Mouse (Mus musculus) left cerebral cortex, adult 18-20 months (tissue): ENCODE results near the gene Pgbd5. TPM values are rescaled to one million over a fixed set of nuclear protein-coding genes. Genes with fewer than 3 reads are reported as not detected.

Experiments used
- DNase-seq, 2 experiments: peaks; one replicate each; pipeline ENCODE4 v3.0.0; 2021 to 2022; ENCODE audit warnings: low spot score in 2 of 2, mixed read lengths in 1 of 2
- total RNA-seq, 2 experiments: library from RNA; stranded (reverse); gene quantifications; 2 replicates each; pipeline ENCODE4 v1.2.3; 2021

The Pgbd5 gene
- total RNA-seq, 2 experiments from 2014 or later, result 208 to 219 TPM

- DNase-seq, result no peak
Observed at GRCm38 (mm10) chr8:124393927-124394326, 45.5 kb downstream of the Pgbd5 start.

- DNase-seq, result no peak
Observed at GRCm38 (mm10) chr8:124393013-124393412, 46.4 kb downstream of the Pgbd5 start.

GRCm38 (mm10) chr8:124392271-124393012, 47.0 kb downstream of the Pgbd5 start:
- DNase-seq, result no peak

- no peak for DNase-seq
Observed at GRCm38 (mm10) chr8:124391191-124391590, 48.3 kb downstream of the Pgbd5 start.

- peak; percentile 85 to 89 for DNase-seq
Observed at GRCm38 (mm10) chr8:124389495-124389894, 50.0 kb downstream of the Pgbd5 start.

- peak; percentile 74 to 77 for DNase-seq
Observed at GRCm38 (mm10) chr8:124386225-124386899, 53.1 kb downstream of the Pgbd5 start.

- no peak for DNase-seq
Observed at GRCm38 (mm10) chr8:124384336-124384735, 55.1 kb downstream of the Pgbd5 start.

- no peak for DNase-seq
Observed at GRCm38 (mm10) chr8:124382235-124382634, 57.2 kb downstream of the Pgbd5 start.

- DNase-seq, result no peak
Observed at GRCm38 (mm10) chr8:124379289-124379688, 60.2 kb downstream of the Pgbd5 start.

GRCm38 (mm10) chr8:124376406-124376805, 63.1 kb downstream of the Pgbd5 start:
- no peak for DNase-seq

GRCm38 (mm10) chr8:124375727-124376126, 63.7 kb downstream of the Pgbd5 start:
- DNase-seq, result no peak

- DNase-seq, result no peak
Observed at GRCm38 (mm10) chr8:124375168-124375567, 64.3 kb downstream of the Pgbd5 start.

- DNase-seq, result no peak
Observed at GRCm38 (mm10) chr8:124373753-124374152, 65.7 kb downstream of the Pgbd5 start.

- no peak for DNase-seq
Observed at GRCm38 (mm10) chr8:124371410-124372123, 67.9 kb downstream of the Pgbd5 start.

GRCm38 (mm10) chr8:124370422-124371183, 68.9 kb downstream of the Pgbd5 start:
- no peak for DNase-seq

GRCm38 (mm10) chr8:124368213-124368612, 71.2 kb downstream of the Pgbd5 start:
- peak; percentile 73 to 81 for DNase-seq

GRCm38 (mm10) chr8:124363337-124363736, 76.1 kb downstream of the Pgbd5 start:
- DNase-seq, result no peak

GRCm38 (mm10) chr8:124362589-124362988, 76.9 kb downstream of the Pgbd5 start:
- no peak for DNase-seq

GRCm38 (mm10) chr8:124361773-124362427, 77.6 kb downstream of the Pgbd5 start:
- DNase-seq, result no peak

GRCm38 (mm10) chr8:124360911-124361310, 78.5 kb downstream of the Pgbd5 start:
- DNase-seq, result no peak

- DNase-seq, result no peak
Observed at GRCm38 (mm10) chr8:124351636-124352035, 87.8 kb downstream of the Pgbd5 start.
